In genomic region chr1:120154232-120154631, GRCm38 (mm10) we compare ENCODE assay signal across 8 mouse cellular contexts. TPM values are rescaled to one million over a fixed set of nuclear protein-coding genes. Genes with fewer than 3 reads are reported as not detected.
DNase-seq lines count a peak whose midpoint lies in the region; ATAC-seq lines count a peak whose summit lies in the region.
"Had no signal": no experiment of that assay in that cellular context is flagged by ENCODE, and none has a peak within 500 bp of the region (broad histone marks: within the 10 kb centered on the region; RNA-seq: fewer than 3 reads in every experiment).

No protein-coding gene starts in this region.

- H3K4me3 ChIP-seq in hindbrain, embryonic 11.5 days (ENCODE audit: low read depth, low read length) = no peak overlapping the region
- H3K4me3 ChIP-seq in hindbrain, embryonic 16.5 days (ENCODE audit: low read length) = no peak overlapping the region
- H3K4me3 ChIP-seq: embryonic facial prominence, embryonic 15.5 days had no signal

- H3K36me3 ChIP-seq in hindbrain, embryonic 11.5 days (ENCODE audit: control insufficient read depth, insufficient read depth, low read length) = no peaks in the 10 kb centered on the region
- no peaks in the 10 kb centered on the region for H3K36me3 ChIP-seq in hindbrain, embryonic 16.5 days (ENCODE audit: control insufficient read depth, insufficient read depth, low read length)
- H3K36me3 ChIP-seq: embryonic facial prominence, embryonic 15.5 days had no signal

- peak; percentile 65 for DNase-seq in hindbrain, embryonic 11.5 days (ENCODE audit: low spot score)
- DNase-seq in thymus, postnatal 14 days = peak; percentile 22
- DNase-seq in thymus, postnatal 25 days = no peak
- peak; percentile 42 for DNase-seq in adrenal gland, adult 2 months
- DNase-seq in retina, embryonic 14.5 days (ENCODE audit: low spot score) = peak; percentile 57

- no peak overlapping the region for H3K9ac ChIP-seq in hindbrain, embryonic 11.5 days (ENCODE audit: low read depth, low read length)
- no peak overlapping the region for H3K9ac ChIP-seq in hindbrain, embryonic 16.5 days (ENCODE audit: low read depth, low read length)
- H3K9ac ChIP-seq: embryonic facial prominence, embryonic 15.5 days had no signal

- no peak for ATAC-seq in hindbrain, embryonic 11.5 days (ENCODE audit: low FRiP score)
- ATAC-seq in hindbrain, embryonic 16.5 days = no peak
- peak; percentile 67 to 73; a peak in 2 of 4 replicates for ATAC-seq in hematopoietic stem cell, adult 5-6 weeks (replicated peaks in 1 of 2; ENCODE audit: insufficient read depth in 1 of 2, low FRiP score in 2 of 2, low TSS enrichment in 1 of 2, low read depth in 1 of 2, poor library complexity in 2 of 2, severe bottlenecking in 2 of 2)

- H3K9me3 ChIP-seq in hindbrain, embryonic 11.5 days (ENCODE audit: control insufficient read depth, low read length) = no peaks in the 10 kb centered on the region
- no peaks in the 10 kb centered on the region for H3K9me3 ChIP-seq in hindbrain, embryonic 16.5 days (ENCODE audit: control insufficient read depth, low read length)
- H3K9me3 ChIP-seq: embryonic facial prominence, embryonic 15.5 days had no signal

- H3K27me3 ChIP-seq in hindbrain, embryonic 11.5 days (ENCODE audit: control insufficient read depth, insufficient read depth, low read length) = no peaks in the 10 kb centered on the region
- H3K27me3 ChIP-seq in hindbrain, embryonic 16.5 days (replicated peaks; ENCODE audit: control insufficient read depth, insufficient read depth, low read length) = no peaks in the 10 kb centered on the region
- H3K27me3 ChIP-seq: embryonic facial prominence, embryonic 15.5 days had no signal

- no peak overlapping the region for H3K27ac ChIP-seq in hindbrain, embryonic 11.5 days (ENCODE audit: low read depth, low read length)
- no peak overlapping the region for H3K27ac ChIP-seq in hindbrain, embryonic 16.5 days (ENCODE audit: low read depth, low read length)
- H3K27ac ChIP-seq: embryonic facial prominence, embryonic 15.5 days had no signal

- H3K4me1 ChIP-seq in hindbrain, embryonic 11.5 days (replicated peaks; ENCODE audit: control insufficient read depth, insufficient read depth, low read length) = no peaks in the 10 kb centered on the region
- no peaks in the 10 kb centered on the region for H3K4me1 ChIP-seq in hindbrain, embryonic 16.5 days (ENCODE audit: control insufficient read depth, insufficient read depth, low read depth, low read length)
- H3K4me1 ChIP-seq: embryonic facial prominence, embryonic 15.5 days had no signal

- H3K4me2 ChIP-seq in hindbrain, embryonic 11.5 days (replicated peaks; ENCODE audit: low read depth, low read length) = no peak overlapping the region
- no peak overlapping the region for H3K4me2 ChIP-seq in hindbrain, embryonic 16.5 days (ENCODE audit: low read length)
- H3K4me2 ChIP-seq: embryonic facial prominence, embryonic 15.5 days had no signal

RNA-seq across cellular contexts. Expression of gene 3110009E18Rik, which starts 33.2 kb away (rescaled TPM):
- 21.9 and 26.1 TPM in 2 replicates for polyA plus RNA-seq in hindbrain, embryonic 11.5 days (2014; fragmentation: Nextera tagmentation; extraction: Ambion mirVana)
- 9.3 and 13.3 TPM in 2 replicates for polyA plus RNA-seq in hindbrain, embryonic 16.5 days (2015; fragmentation: Nextera tagmentation; extraction: Ambion mirVana)
- total RNA-seq in adrenal gland, adult 2 months (2021) = 10 to 100 TPM; 11.7 to 12.2 TPM
- polyA plus RNA-seq in adrenal gland, adult 2 months (2012; rRNA removed) = 0.59 and 0.68 TPM in 2 replicates
- 11.3 and 11.5 TPM in 2 replicates for total RNA-seq in hematopoietic stem cell, adult 5-6 weeks (2017)

RNA-seq across cellular contexts. Expression of gene Dbi, which starts 33.4 kb away (rescaled TPM):
- 642 and 669 TPM in 2 replicates for polyA plus RNA-seq in hindbrain, embryonic 11.5 days (2014; fragmentation: Nextera tagmentation; extraction: Ambion mirVana)
- 1,503 and 1,756 TPM in 2 replicates for polyA plus RNA-seq in hindbrain, embryonic 16.5 days (2015; fragmentation: Nextera tagmentation; extraction: Ambion mirVana)
- 1,000 to 10,000 TPM; 1,195 to 1,389 TPM for total RNA-seq in adrenal gland, adult 2 months (2021)
- 375 and 512 TPM in 2 replicates for polyA plus RNA-seq in adrenal gland, adult 2 months (2012; rRNA removed)
- 156 and 161 TPM in 2 replicates for total RNA-seq in hematopoietic stem cell, adult 5-6 weeks (2017)

Comparison
In these comparisons a context has a peak if more than half of its experiments do, and no peak if none do; other contexts are left out.
1. ATAC-seq: peak in hematopoietic stem cell, adult 5-6 weeks (2 of 2); none in hindbrain, embryonic 11.5 days (single experiment) and hindbrain, embryonic 16.5 days (single experiment).